Mouse (Mus musculus): ENCODE measurements around the gene Pde9a. TPM values are rescaled to one million over a fixed set of nuclear protein-coding genes. Genes with fewer than 3 reads are reported as not detected.

Pde9a gene
- polyA plus RNA-seq, 1 experiment, result 0.14 TPM

DNA sequence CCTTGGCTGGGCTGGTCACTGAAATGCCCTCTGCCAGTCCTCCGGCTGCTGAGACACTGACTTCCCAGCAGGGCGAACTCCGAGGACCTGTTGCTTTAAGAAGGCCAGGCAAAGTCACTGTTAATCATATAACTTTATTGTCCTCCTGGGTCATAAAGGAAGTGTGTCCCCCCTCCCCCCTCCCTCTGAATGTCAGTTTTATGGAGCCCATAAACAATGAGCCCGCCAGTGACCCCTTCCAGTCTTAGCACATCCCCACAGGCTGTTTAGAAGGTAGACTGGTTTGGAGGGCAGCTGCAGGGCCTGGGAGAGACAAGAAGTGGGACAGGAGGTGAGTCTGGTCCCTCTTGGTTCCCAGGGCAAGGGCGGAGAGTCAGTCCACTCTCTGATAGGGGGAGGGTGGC is 46.9 kb downstream of the Pde9a start:
- peak overlapping the region; percentile 0 for H3K4me2 ChIP-seq (ENCODE audit: low read depth)

DNA sequence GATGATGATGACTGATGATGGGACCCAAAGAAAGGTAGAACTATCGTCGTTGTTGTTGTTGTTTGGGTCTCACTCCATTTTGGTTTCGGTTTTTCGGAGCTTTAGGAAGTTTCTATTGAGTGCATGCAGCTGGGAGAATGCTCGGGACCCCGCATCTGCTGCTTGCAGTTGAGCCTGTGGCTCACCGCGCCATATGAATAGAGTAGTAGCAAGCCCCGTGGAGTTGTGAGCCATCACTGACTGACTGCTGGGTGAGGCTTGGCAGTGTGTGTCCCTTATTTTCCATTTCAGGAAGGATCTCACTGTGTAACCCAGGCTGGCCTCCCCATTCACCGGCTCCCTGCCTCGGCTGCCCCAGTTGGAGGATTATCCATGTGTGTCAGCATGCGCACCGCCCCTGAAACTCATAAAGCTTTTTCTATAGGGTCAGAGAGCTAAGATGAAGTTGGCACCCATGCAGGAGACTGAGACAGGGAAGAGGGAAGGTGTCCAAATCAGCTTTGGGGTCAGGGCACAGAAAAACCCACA is 47.5 kb downstream of the Pde9a start:
- Histone ChIP-seq H3ac (ENCODE audit: control insufficient read depth, insufficient read length) (no peak overlapping the region), H3K4me2 (ENCODE audit: low read depth) (peak overlapping the region; percentile 0), H3K79me2 (ENCODE audit: control insufficient read depth, insufficient read depth) (no peaks in the 10 kb centered on the region), H3K27me3 (ENCODE audit: control insufficient read depth, insufficient read depth, insufficient read length) (no peaks in the 10 kb centered on the region), H3K4me3 (no peak overlapping the region), H3K36me3 (ENCODE audit: control insufficient read depth, insufficient read depth) (no peaks in the 10 kb centered on the region)
- TF ChIP-seq MYOG (IDR thresholded peaks at IDR 0.05; ENCODE audit: control insufficient read depth in 1 of 3, insufficient read depth in 1 of 3, insufficient read length in 2 of 3, low read depth in 2 of 3) (no peak), CEBPB (IDR thresholded peaks at IDR 0.05; ENCODE audit: insufficient read depth, poor library complexity, severe bottlenecking) (no peak), MYOD1 (IDR thresholded peaks at IDR 0.05; ENCODE audit: control insufficient read depth in 1 of 3, insufficient read length in 2 of 3, low read depth in 2 of 3) (no peak), USF1 (IDR thresholded peaks at IDR 0.05; ENCODE audit: low read depth) (no peak), POLR2AphosphoS2 (IDR thresholded peaks at IDR 0.05; ENCODE audit: insufficient read length, low read depth) (no peak), TCF3 (IDR thresholded peaks at IDR 0.05; ENCODE audit: insufficient read length, low read depth) (no peak)

More for the DNA sequence above, 46.9 kb downstream of the Pde9a start:
- H3K79me2 ChIP-seq (ENCODE audit: control insufficient read depth, insufficient read depth), result no peaks in the 10 kb centered on the region
- TF ChIP-seq E2F4 (IDR thresholded peaks at IDR 0.05; ENCODE audit: insufficient read depth) (no peak), REST (IDR thresholded peaks at IDR 0.05; ENCODE audit: insufficient read depth, insufficient read length) (no peak), CEBPB (IDR thresholded peaks at IDR 0.05; ENCODE audit: insufficient read depth, poor library complexity, severe bottlenecking) (no peak), POLR2A (IDR thresholded peaks at IDR 0.05; ENCODE audit: insufficient read length, low read depth) (no peak), USF1 (IDR thresholded peaks at IDR 0.05; ENCODE audit: low read depth) (no peak), SRF (IDR thresholded peaks at IDR 0.05; ENCODE audit: control insufficient read depth, insufficient read length, low read depth) (no peak)
- H3ac ChIP-seq (ENCODE audit: control insufficient read depth, insufficient read length), result no peak overlapping the region
- no peaks in the 10 kb centered on the region for H3K27me3 ChIP-seq (ENCODE audit: control insufficient read depth, insufficient read depth, insufficient read length)
- H3K36me3 ChIP-seq (ENCODE audit: control insufficient read depth, insufficient read depth), result no peaks in the 10 kb centered on the region
- H3K4me3 ChIP-seq, result no peak overlapping the region

DNA sequence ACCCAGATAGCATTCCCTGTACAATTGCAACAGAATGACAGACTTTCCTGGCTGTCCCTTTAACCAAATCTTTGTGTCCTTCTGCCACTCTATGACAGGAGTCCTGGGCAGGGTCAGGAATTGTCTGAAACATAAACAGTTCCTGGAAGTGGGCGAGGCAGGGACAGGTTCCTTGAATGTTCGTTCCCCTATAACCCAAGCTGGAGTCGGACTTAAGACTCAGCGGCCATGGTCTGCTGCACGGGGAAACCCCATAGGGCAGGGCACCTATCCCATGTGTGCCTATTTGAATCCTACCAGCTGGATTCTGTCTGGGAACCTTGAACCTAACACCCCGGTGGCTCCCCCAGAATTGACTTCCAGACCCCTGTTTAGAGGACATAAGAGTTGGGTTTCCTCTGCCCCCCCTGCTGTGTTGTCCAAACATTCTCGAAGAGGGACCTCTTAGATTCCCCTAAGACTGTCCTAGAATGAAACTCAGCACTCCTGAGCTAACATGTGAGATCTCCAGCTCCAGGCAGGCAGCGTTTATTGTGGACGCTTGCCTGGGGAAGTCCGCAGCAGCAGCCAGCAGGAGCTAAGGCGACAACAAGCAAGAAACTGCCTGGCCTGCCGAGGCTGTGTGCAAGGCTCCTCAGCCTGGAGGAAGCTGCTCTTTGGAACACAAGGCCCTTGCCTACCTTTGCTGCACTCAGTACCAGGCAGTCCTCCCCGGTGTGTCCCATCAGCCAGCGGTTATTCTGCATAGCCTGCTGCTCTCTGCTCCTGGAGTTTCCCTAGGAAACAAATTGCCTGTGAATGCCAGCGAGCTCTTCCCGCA is 48.2 kb downstream of the Pde9a start:
- no peaks in the 10 kb centered on the region for H3K79me2 ChIP-seq (ENCODE audit: control insufficient read depth, insufficient read depth)
- TF ChIP-seq POLR2AphosphoS2 (IDR thresholded peaks at IDR 0.05; ENCODE audit: insufficient read length, low read depth) (no peak), POLR2A (IDR thresholded peaks at IDR 0.05; ENCODE audit: insufficient read length, low read depth) (no peak), SRF (IDR thresholded peaks at IDR 0.05; ENCODE audit: control insufficient read depth, insufficient read length, low read depth) (no peak), USF1 (IDR thresholded peaks at IDR 0.05; ENCODE audit: low read depth) (no peak), MYOG (IDR thresholded peaks at IDR 0.05; ENCODE audit: control insufficient read depth in 1 of 3, insufficient read depth in 1 of 3, insufficient read length in 2 of 3, low read depth in 2 of 3) (no peak), E2F4 (IDR thresholded peaks at IDR 0.05; ENCODE audit: insufficient read depth) (no peak), CEBPB (IDR thresholded peaks at IDR 0.05; ENCODE audit: insufficient read depth, poor library complexity, severe bottlenecking) (no peak), TCF12 (IDR thresholded peaks at IDR 0.05; ENCODE audit: insufficient read depth, poor library complexity, severe bottlenecking) (no peak), REST (IDR thresholded peaks at IDR 0.05; ENCODE audit: insufficient read depth, insufficient read length) (no peak), MAX (IDR thresholded peaks at IDR 0.05; ENCODE audit: low read depth) (no peak)
- no peaks in the 10 kb centered on the region for H3K27me3 ChIP-seq (ENCODE audit: control insufficient read depth, insufficient read depth, insufficient read length)
- no peak overlapping the region for H3ac ChIP-seq (ENCODE audit: control insufficient read depth, insufficient read length)
- H3K36me3 ChIP-seq (ENCODE audit: control insufficient read depth, insufficient read depth), result no peaks in the 10 kb centered on the region
- H3K4me3 ChIP-seq, result no peak overlapping the region
- H3K4me2 ChIP-seq (ENCODE audit: low read depth), result peak overlapping the region; percentile 25

DNA sequence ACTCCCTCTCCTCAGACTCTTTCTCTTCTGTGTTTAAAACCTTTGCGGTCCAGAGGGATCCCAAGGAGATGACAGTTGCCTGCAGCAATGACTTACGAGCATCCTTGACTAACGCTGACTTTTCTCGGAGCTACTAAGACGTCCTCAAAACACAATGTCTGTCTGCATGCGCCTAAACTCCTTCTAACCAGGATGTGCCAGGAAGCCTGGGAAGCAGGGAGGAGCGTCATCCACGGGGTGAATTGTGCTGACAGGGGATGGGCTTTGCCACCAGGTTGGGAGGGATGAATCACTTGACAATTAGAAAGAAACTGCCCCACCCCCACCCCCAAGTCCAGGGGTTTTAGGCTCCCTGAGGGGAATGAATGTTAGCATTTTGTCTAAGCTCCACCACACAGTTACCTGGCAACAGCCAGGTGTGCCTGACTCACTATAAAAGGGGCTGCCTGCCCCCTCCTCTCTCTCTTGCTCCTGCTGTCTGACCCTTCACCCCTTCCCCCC is 48.9 kb downstream of the Pde9a start:
- Histone ChIP-seq H3K4me3 (no peak overlapping the region), H3K4me2 (ENCODE audit: low read depth) (peak overlapping the region; percentile 25), H3ac (ENCODE audit: control insufficient read depth, insufficient read length) (no peak overlapping the region), H3K79me2 (ENCODE audit: control insufficient read depth, insufficient read depth) (no peaks in the 10 kb centered on the region), H3K27me3 (ENCODE audit: control insufficient read depth, insufficient read depth, insufficient read length) (peaks cover 2% of the 10 kb centered on the region), H3K36me3 (ENCODE audit: control insufficient read depth, insufficient read depth) (no peaks in the 10 kb centered on the region)
- TF ChIP-seq POLR2A (IDR thresholded peaks at IDR 0.05; ENCODE audit: insufficient read length, low read depth) (no peak), USF1 (IDR thresholded peaks at IDR 0.05; ENCODE audit: low read depth) (no peak), REST (IDR thresholded peaks at IDR 0.05; ENCODE audit: insufficient read depth, insufficient read length) (no peak), POLR2AphosphoS2 (IDR thresholded peaks at IDR 0.05; ENCODE audit: insufficient read length, low read depth) (no peak), MYOD1 (IDR thresholded peaks at IDR 0.05; ENCODE audit: control insufficient read depth in 1 of 3, insufficient read length in 2 of 3, low read depth in 2 of 3) (no peak), SRF (IDR thresholded peaks at IDR 0.05; ENCODE audit: control insufficient read depth, insufficient read length, low read depth) (no peak), TCF12 (IDR thresholded peaks at IDR 0.05; ENCODE audit: insufficient read depth, poor library complexity, severe bottlenecking) (no peak)

Measured in myocyte (in vitro differentiated cells).